Mouse (Mus musculus) frontal cortex, adult (tissue): ENCODE measurements at regions not wholly inside any gene's neighbourhood (a gene's known extent, or its start where the extent isn't known, plus 50 kb on each side); places are given as distances from the start of the nearest gene placed in this dataset.

Experiments
- ATAC-seq: cut with Nextera tagmentation; 2 replicates; pipeline ENCODE4 v1.9.2; 2017; ENCODE audit warnings: mild to moderate bottlenecking, moderate library complexity, mixed read lengths; ENCODE audit not compliant: low TSS enrichment

- peak; percentile 43; the same call in 1 of the 2 replicates for ATAC-seq
Measured at GRCm38 (mm10) chr4:69898831-69899230, 511.4 kb downstream of the Cdk5rap2 start.

- ATAC-seq: peak; percentile 62
Measured at GRCm38 (mm10) chr4:69896111-69896510, 514.1 kb downstream of the Cdk5rap2 start.

GRCm38 (mm10) chr4:69892829-69893175 is 517.4 kb downstream of the Cdk5rap2 start:
- ATAC-seq: no peak

- ATAC-seq: no peak
Measured at GRCm38 (mm10) chr4:69891898-69892828, 518.1 kb downstream of the Cdk5rap2 start.

- ATAC-seq: peak; percentile 68
Measured at GRCm38 (mm10) chr4:69890655-69891054, 519.6 kb downstream of the Cdk5rap2 start.

GRCm38 (mm10) chr4:69889931-69890634 is 520.2 kb downstream of the Cdk5rap2 start:
- ATAC-seq: peak; percentile 17; the same call in 1 of the 2 replicates

GRCm38 (mm10) chr4:69876734-69877133 is 533.5 kb downstream of the Cdk5rap2 start:
- no peak for ATAC-seq

- no peak for ATAC-seq
Measured at GRCm38 (mm10) chr4:69870638-69871037, 539.6 kb downstream of the Cdk5rap2 start.

- no peak for ATAC-seq
Measured at GRCm38 (mm10) chr4:69855001-69855400, 555.2 kb downstream of the Cdk5rap2 start.

GRCm38 (mm10) chr4:69852637-69853036 is 557.6 kb downstream of the Cdk5rap2 start:
- no peak for ATAC-seq

- peak; percentile 92 for ATAC-seq
Measured at GRCm38 (mm10) chr4:69849423-69849822, 560.8 kb downstream of the Cdk5rap2 start.

GRCm38 (mm10) chr4:69839868-69840267 is 570.4 kb downstream of the Cdk5rap2 start:
- no peak for ATAC-seq

GRCm38 (mm10) chr4:69838940-69839339 is 571.3 kb downstream of the Cdk5rap2 start:
- no peak for ATAC-seq

- no peak for ATAC-seq
Measured at GRCm38 (mm10) chr4:69824903-69825268, 585.4 kb downstream of the Cdk5rap2 start.

- ATAC-seq: peak; percentile 27; the same call in 1 of the 2 replicates
Measured at GRCm38 (mm10) chr4:69824215-69824902, 585.9 kb downstream of the Cdk5rap2 start.

- no peak for ATAC-seq
Measured at GRCm38 (mm10) chr4:69823311-69823940, 586.8 kb downstream of the Cdk5rap2 start.

- ATAC-seq: no peak
Measured at GRCm38 (mm10) chr4:69818885-69819284, 591.4 kb downstream of the Cdk5rap2 start.

- ATAC-seq: no peak
Measured at GRCm38 (mm10) chr4:69785481-69786050, 624.7 kb downstream of the Cdk5rap2 start.

- ATAC-seq: 0 out of 2 replicates have a peak, but pooled peaks have one; percentile 28
Measured at GRCm38 (mm10) chr4:69781258-69781657, 629.0 kb downstream of the Cdk5rap2 start.

GRCm38 (mm10) chr4:69761841-69762240 is 648.4 kb downstream of the Cdk5rap2 start:
- peak; percentile 92 for ATAC-seq

- ATAC-seq: no peak
Measured at GRCm38 (mm10) chr4:69759596-69759995, 650.6 kb downstream of the Cdk5rap2 start.
